Mouse (Mus musculus) adrenal gland, postnatal 14 days (tissue): ENCODE results near the gene Dnph1. TPM values are rescaled to one million over a fixed set of nuclear protein-coding genes. Genes with fewer than 3 reads are reported as not detected.

Experiments
- total RNA-seq: library from RNA; stranded (reverse); gene quantifications from 2 replicates; pipeline ENCODE4 v1.2.3, GENCODE M21; 2021

Dnph1 gene
- total RNA-seq, 1 experiment from 2014 or later: 7.8 TPM

Other genes starting within 250 kb of the Dnph1 start
- gene Polr1c, start 248.7 kb upstream of the Dnph1 start, total RNA-seq: 73.9 and 74.6 TPM in 2 replicates
- 135 and 137 TPM in 2 replicates for gene Yipf3, start 248.6 kb upstream of the Dnph1 start, total RNA-seq
- gene Lrrc73, start 243.2 kb upstream of the Dnph1 start, total RNA-seq: 3.7 and 4.8 TPM in 2 replicates
- gene Tjap1, start 213.7 kb upstream of the Dnph1 start, total RNA-seq: 44.1 and 44.2 TPM in 2 replicates
- gene Dlk2, start 199.3 kb upstream of the Dnph1 start, total RNA-seq: 0.41 and 0.44 TPM in 2 replicates
- gene Abcc10, start 168.4 kb upstream of the Dnph1 start, total RNA-seq: 10.1 and 11.5 TPM in 2 replicates
- gene Zfp318, start 113.0 kb upstream of the Dnph1 start, total RNA-seq: 28.7 and 37.0 TPM in 2 replicates
- 1.1 and 1.2 TPM in 2 replicates for gene Crip3, start 67.8 kb upstream of the Dnph1 start, total RNA-seq
- gene Slc22a7, start 58.3 kb upstream of the Dnph1 start, total RNA-seq: 0.49 and 14.3 TPM in 2 replicates
- 0.78 and 1.4 TPM in 2 replicates for gene Ttbk1, start 9.0 kb upstream of the Dnph1 start, total RNA-seq
- 17.1 and 20.7 TPM in 2 replicates for gene Cul9, start 49.7 kb downstream of the Dnph1 start, total RNA-seq
- gene Srf, start 59.5 kb downstream of the Dnph1 start, total RNA-seq: 38.4 and 39.2 TPM in 2 replicates
- gene Ptk7, start 132.8 kb downstream of the Dnph1 start, total RNA-seq: 13.8 and 16.0 TPM in 2 replicates
- gene Klc4, start 149.3 kb downstream of the Dnph1 start, total RNA-seq: 32.3 and 34.7 TPM in 2 replicates
- 127 and 134 TPM in 2 replicates for gene Mrpl2, start 149.5 kb downstream of the Dnph1 start, total RNA-seq
- gene Cul7, start 153.6 kb downstream of the Dnph1 start, total RNA-seq: 45.5 and 52.3 TPM in 2 replicates
- gene Rrp36, start 177.6 kb downstream of the Dnph1 start, total RNA-seq: 23.7 and 25.7 TPM in 2 replicates
- 80.5 and 90.2 TPM in 2 replicates for gene Mea1, start 182.1 kb downstream of the Dnph1 start, total RNA-seq
- 80.0 and 83.6 TPM in 2 replicates for gene Klhdc3, start 184.2 kb downstream of the Dnph1 start, total RNA-seq
- gene Ppp2r5d, start 208.4 kb downstream of the Dnph1 start, total RNA-seq: 47.1 and 49.0 TPM in 2 replicates
- 70.2 and 72.3 TPM in 2 replicates for gene Pex6, start 214.8 kb downstream of the Dnph1 start, total RNA-seq
- gene Gnmt, start 232.5 kb downstream of the Dnph1 start, total RNA-seq: 6.9 and 124 TPM in 2 replicates